9 mouse cellular contexts compared by ENCODE assay signal in genomic region chr2:74672481-74673362, GRCm38 (mm10). TPM values are rescaled to one million over a fixed set of nuclear protein-coding genes. Genes with fewer than 3 reads are reported as not detected.
DNase-seq lines count a peak whose midpoint lies in the region; ATAC-seq lines count a peak whose summit lies in the region.
"Had no signal": no experiment of that assay in that cellular context is flagged by ENCODE, and none has a peak within 500 bp of the region (broad histone marks: within the 10 kb centered on the region; RNA-seq: fewer than 3 reads in every experiment).

No protein-coding gene starts in this region.

- DNase-seq in right cerebral cortex, postnatal 14 days, result peak; percentile 39
- no peak for DNase-seq in right cerebral cortex, adult 2 months (ENCODE audit: low spot score in 2 of 2)
- peak; percentile 51 for DNase-seq in thymus, postnatal 14 days
- DNase-seq in layer of hippocampus, postnatal 14 days (ENCODE audit: low spot score in 2 of 2), result no peak

- no peaks in the 10 kb centered on the region for H3K4me1 ChIP-seq in brown adipose tissue, adult 24 weeks (ENCODE audit: control insufficient read depth, insufficient read depth, insufficient read length, low read length)
- peaks cover 15% of the 10 kb centered on the region for H3K4me1 ChIP-seq in heart, embryonic 13.5 days
- H3K4me1 ChIP-seq in limb, embryonic 13.5 days, result peaks cover 28% of the 10 kb centered on the region
- peaks cover 12% of the 10 kb centered on the region for H3K4me1 ChIP-seq in midbrain, embryonic 13.5 days (replicated peaks)

- no peak for ATAC-seq in heart, embryonic 13.5 days (ENCODE audit: extremely low read depth, insufficient number of reproducible peaks, low FRiP score, low TSS enrichment)
- peak; percentile 32; the same call in 1 of the 2 replicates for ATAC-seq in limb, embryonic 13.5 days (ENCODE audit: low FRiP score, low read depth)
- peak; percentile 74 for ATAC-seq in midbrain, embryonic 13.5 days

- H3K27ac ChIP-seq in brown adipose tissue, adult 24 weeks (replicated peaks; ENCODE audit: low read depth, low read length), result no peak overlapping the region
- H3K27ac ChIP-seq in heart, embryonic 13.5 days (replicated peaks), result no peak overlapping the region
- H3K27ac ChIP-seq in limb, embryonic 13.5 days, result peak overlapping the region; percentile 97
- H3K27ac ChIP-seq in midbrain, embryonic 13.5 days, result no peak overlapping the region

- H3K9me3 ChIP-seq in heart, embryonic 13.5 days, result no peaks in the 10 kb centered on the region
- H3K9me3 ChIP-seq in limb, embryonic 13.5 days, result no peaks in the 10 kb centered on the region
- H3K9me3 ChIP-seq in midbrain, embryonic 13.5 days, result no peaks in the 10 kb centered on the region

- H3K4me3 ChIP-seq in brown adipose tissue, adult 24 weeks (ENCODE audit: insufficient read depth, low read depth, low read length), result peak overlapping the region; percentile 36; the same call in 1 of the 2 replicates
- H3K4me3 ChIP-seq in heart, embryonic 13.5 days, result peak overlapping the region; percentile 49
- peak overlapping the region; percentile 79 for H3K4me3 ChIP-seq in limb, embryonic 13.5 days
- H3K4me3 ChIP-seq in midbrain, embryonic 13.5 days (replicated peaks), result peak overlapping the region; percentile 28

- no peaks in the 10 kb centered on the region for H3K36me3 ChIP-seq in heart, embryonic 13.5 days
- H3K36me3 ChIP-seq in limb, embryonic 13.5 days, result peaks cover 7% of the 10 kb centered on the region; the same call in 1 of the 2 replicates
- H3K36me3 ChIP-seq in midbrain, embryonic 13.5 days, result no peaks in the 10 kb centered on the region

- H3K27me3 ChIP-seq in heart, embryonic 13.5 days (replicated peaks), result peaks cover 99% of the 10 kb centered on the region
- H3K27me3 ChIP-seq in limb, embryonic 13.5 days, result peaks cover 57% of the 10 kb centered on the region
- peaks cover 99% of the 10 kb centered on the region for H3K27me3 ChIP-seq in midbrain, embryonic 13.5 days

- WGBS in heart, embryonic 13.5 days, result 2% methylated on average over 40 of the region's 40 CpGs
- 2% methylated on average over 40 of the region's 40 CpGs for WGBS in limb, embryonic 13.5 days
- under 1% methylated on average over 40 of the region's 40 CpGs for WGBS in midbrain, embryonic 13.5 days

- peak overlapping the region; percentile 74 for H3K4me2 ChIP-seq in heart, embryonic 13.5 days
- H3K4me2 ChIP-seq in limb, embryonic 13.5 days (replicated peaks), result peak overlapping the region; percentile 75
- H3K4me2 ChIP-seq in midbrain, embryonic 13.5 days (replicated peaks), result peak overlapping the region; percentile 50

- peak overlapping the region; percentile 47; the same call in 1 of the 2 replicates for H3K9ac ChIP-seq in heart, embryonic 13.5 days
- H3K9ac ChIP-seq in limb, embryonic 13.5 days, result peak overlapping the region; percentile 99
- H3K9ac ChIP-seq in midbrain, embryonic 13.5 days (replicated peaks), result no peak overlapping the region

RNA-seq across cellular contexts. Expression of gene Hoxd12, which starts 2.1 kb away (rescaled TPM):
- not detected in 2 replicates for polyA plus RNA-seq in brown adipose tissue, adult 24 weeks (2012; ENCODE audit: insufficient read depth, insufficient read length, missing spikeins)
- not detected in 2 replicates for polyA plus RNA-seq in heart, embryonic 13.5 days (2015; fragmentation: Nextera tagmentation; extraction: Ambion mirVana)
- polyA plus RNA-seq in limb, embryonic 13.5 days (2015; fragmentation: Nextera tagmentation; extraction: Ambion mirVana), result 59.3 and 67.1 TPM in 2 replicates
- not detected in 2 replicates for polyA plus RNA-seq in midbrain, embryonic 13.5 days (2015; fragmentation: Nextera tagmentation; extraction: Ambion mirVana)
- total RNA-seq in layer of hippocampus, postnatal 14 days (2021), result not detected
- total RNA-seq: hematopoietic stem cell, adult 5-6 weeks had no signal

RNA-seq across cellular contexts. Expression of gene Hoxd13, which starts 4.6 kb away (rescaled TPM):
- polyA plus RNA-seq in brown adipose tissue, adult 24 weeks (2012; ENCODE audit: insufficient read depth, insufficient read length, missing spikeins), result not detected in 2 replicates
- not detected in 2 replicates for polyA plus RNA-seq in heart, embryonic 13.5 days (2015; fragmentation: Nextera tagmentation; extraction: Ambion mirVana)
- polyA plus RNA-seq in limb, embryonic 13.5 days (2015; fragmentation: Nextera tagmentation; extraction: Ambion mirVana), result 48.5 and 55.5 TPM in 2 replicates
- not detected in 2 replicates for polyA plus RNA-seq in midbrain, embryonic 13.5 days (2015; fragmentation: Nextera tagmentation; extraction: Ambion mirVana)
- not detected for total RNA-seq in layer of hippocampus, postnatal 14 days (2021)
- total RNA-seq: hematopoietic stem cell, adult 5-6 weeks had no signal

RNA-seq across cellular contexts. Expression of gene Hoxd11, which starts 6.6 kb away (rescaled TPM):
- polyA plus RNA-seq in brown adipose tissue, adult 24 weeks (2012; ENCODE audit: insufficient read depth, insufficient read length, missing spikeins), result not detected in 2 replicates
- not detected in 2 replicates for polyA plus RNA-seq in heart, embryonic 13.5 days (2015; fragmentation: Nextera tagmentation; extraction: Ambion mirVana)
- 19.1 TPM in 2 replicates for polyA plus RNA-seq in limb, embryonic 13.5 days (2015; fragmentation: Nextera tagmentation; extraction: Ambion mirVana)
- polyA plus RNA-seq in midbrain, embryonic 13.5 days (2015; fragmentation: Nextera tagmentation; extraction: Ambion mirVana), result not detected in 2 replicates
- total RNA-seq in layer of hippocampus, postnatal 14 days (2021), result not detected
- total RNA-seq: hematopoietic stem cell, adult 5-6 weeks had no signal

RNA-seq across cellular contexts. Expression of gene Evx2, which starts 13.4 kb away (rescaled TPM):
- polyA plus RNA-seq in brown adipose tissue, adult 24 weeks (2012; ENCODE audit: insufficient read depth, insufficient read length, missing spikeins), result not detected in 2 replicates
- not detected in 2 replicates for polyA plus RNA-seq in heart, embryonic 13.5 days (2015; fragmentation: Nextera tagmentation; extraction: Ambion mirVana)
- polyA plus RNA-seq in limb, embryonic 13.5 days (2015; fragmentation: Nextera tagmentation; extraction: Ambion mirVana), result 2.3 and 3.2 TPM in 2 replicates
- 0.62 and 0.89 TPM in 2 replicates for polyA plus RNA-seq in midbrain, embryonic 13.5 days (2015; fragmentation: Nextera tagmentation; extraction: Ambion mirVana)
- total RNA-seq in layer of hippocampus, postnatal 14 days (2021), result not detected
- total RNA-seq: hematopoietic stem cell, adult 5-6 weeks had no signal

RNA-seq across cellular contexts. Expression of gene Hoxd10, which starts 19.0 kb away (rescaled TPM):
- polyA plus RNA-seq in brown adipose tissue, adult 24 weeks (2012; ENCODE audit: insufficient read depth, insufficient read length, missing spikeins), result not detected in 2 replicates
- polyA plus RNA-seq in heart, embryonic 13.5 days (2015; fragmentation: Nextera tagmentation; extraction: Ambion mirVana), result 0.08 TPM in 1 of 2 replicates, not detected in the other
- 26.0 and 26.2 TPM in 2 replicates for polyA plus RNA-seq in limb, embryonic 13.5 days (2015; fragmentation: Nextera tagmentation; extraction: Ambion mirVana)
- polyA plus RNA-seq in midbrain, embryonic 13.5 days (2015; fragmentation: Nextera tagmentation; extraction: Ambion mirVana), result not detected in 2 replicates
- total RNA-seq in layer of hippocampus, postnatal 14 days (2021), result not detected
- total RNA-seq: hematopoietic stem cell, adult 5-6 weeks had no signal

Comparison
In these comparisons a context has a peak if more than half of its experiments do, and no peak if none do; other contexts are left out.
1. DNase-seq: peak in right cerebral cortex, postnatal 14 days (single experiment) and thymus, postnatal 14 days (single experiment); none in right cerebral cortex, adult 2 months (0 of 2) and layer of hippocampus, postnatal 14 days (0 of 2).
2. H3K4me3 ChIP-seq: peak in every context shown above with its lines; median percentile 79 in limb, embryonic 13.5 days; 49 in heart, embryonic 13.5 days; 36 in brown adipose tissue, adult 24 weeks; 28 in midbrain, embryonic 13.5 days.
3. RNA of gene Hoxd12, which starts 2.1 kb away (polyA plus RNA-seq): 59.3 to 67.1 TPM in limb, embryonic 13.5 days; not detected in brown adipose tissue, adult 24 weeks, not detected in heart, embryonic 13.5 days and not detected in midbrain, embryonic 13.5 days; every median in the first group is over 10 times any median in the second.
4. RNA of gene Hoxd13, which starts 4.6 kb away (polyA plus RNA-seq): 48.5 to 55.5 TPM in limb, embryonic 13.5 days; not detected in midbrain, embryonic 13.5 days, not detected in brown adipose tissue, adult 24 weeks and not detected in heart, embryonic 13.5 days; every median in the first group is over 10 times any median in the second.
5. RNA of gene Hoxd11, which starts 6.6 kb away (polyA plus RNA-seq): 19.1 TPM in limb, embryonic 13.5 days; not detected in brown adipose tissue, adult 24 weeks, not detected in heart, embryonic 13.5 days and not detected in midbrain, embryonic 13.5 days; every median in the first group is over 10 times any median in the second.
6. Peak in every context shown above with its lines, with median percentiles within 50 percentile points of each other: H3K4me2 ChIP-seq.